Mouse (Mus musculus) neural tube, embryonic 14.5 days (tissue): ENCODE results near the gene Ibtk. TPM values are rescaled to one million over a fixed set of nuclear protein-coding genes. Genes with fewer than 3 reads are reported as not detected.
"Not testable (repeated sequence)": the region's sequence is repeated elsewhere in the genome, so short reads cannot be mapped to it uniquely, and the experiment has no call there.

Experiments used
- ATAC-seq: fragments of 200-750 bp; cut with Nextera tagmentation; 2 replicates; pipeline ENCODE4 v1.8.0; 2017; ENCODE audit warnings: low read depth, mild to moderate bottlenecking, moderate TSS enrichment, moderate library complexity
- H3K27ac ChIP-seq: fragments of 300-500 bp; sonication (generic); 2 replicates; pipeline ENCODE4 v1.5.1; 2014; ENCODE audit warnings: low read depth, mild to moderate bottlenecking, control low read depth, low read length, moderate library complexity, mixed read lengths
- H3K27me3 ChIP-seq: fragments of 300-500 bp; sonication (generic); 2 replicates; pipeline ENCODE4 v1.6.1; 2014; ENCODE audit warnings: low read length; ENCODE audit not compliant: control insufficient read depth, insufficient read depth
- H3K36me3 ChIP-seq: fragments of 300-500 bp; sonication (generic); 2 replicates; pipeline ENCODE4 v1.6.1; 2014; ENCODE audit warnings: low read length, mixed read lengths; ENCODE audit not compliant: control insufficient read depth, insufficient read depth
- H3K4me1 ChIP-seq: fragments of 300-500 bp; sonication (generic); 2 replicates; pipeline ENCODE4 v1.6.1; 2014; ENCODE audit warnings: low read length; ENCODE audit not compliant: control insufficient read depth, insufficient read depth
- H3K4me2 ChIP-seq: fragments of 300-500 bp; sonication (generic); 2 replicates; pipeline ENCODE4 v1.6.1; 2014; ENCODE audit warnings: mild to moderate bottlenecking, low read depth, low read length, control low read depth
- H3K4me3 ChIP-seq: fragments of 300-500 bp; sonication (generic); 2 replicates; pipeline ENCODE4 v1.5.1; 2014; ENCODE audit warnings: low read depth, low read length, control low read depth, mixed read lengths
- H3K9ac ChIP-seq: fragments of 300-500 bp; sonication (generic); replicated peaks from 2 replicates; pipeline ENCODE4 v1.6.1; 2014; ENCODE audit warnings: low read depth, mild to moderate bottlenecking, control low read depth, low read length, mixed read lengths
- H3K9me3 ChIP-seq: fragments of 300-500 bp; sonication (generic); 2 replicates; pipeline ENCODE4 v1.6.1; 2016; ENCODE audit warnings: low read length; ENCODE audit not compliant: control insufficient read depth
- WGBS: fragments of 180-500 bp; shearing (Covaris S2); extraction: QIAGEN DNeasy Blood & Tissue Kit; methylation state at CpG from one replicate; pipeline ENCODE4 v1.1.7; 2014; 5-methylcytosine and 5-hydroxymethylcytosine counted together
- polyA plus RNA-seq: library from polyadenylated mRNA; unstranded; fragments of >200 nt; fragmentation: Nextera tagmentation; extraction: Ambion mirVana; gene quantifications from 2 replicates; pipeline ENCODE4 v1.2.1, GENCODE M21; 2014

Ibtk gene
- 42.3 and 43.7 TPM in 2 replicates for polyA plus RNA-seq

- H3K36me3 ChIP-seq: no peaks in the 10 kb centered on the region
- H3K9me3 ChIP-seq: no peaks in the 10 kb centered on the region
- peak within 1 kb of the TSS; percentile 85 for H3K4me2 ChIP-seq
- peak within 1 kb of the TSS; percentile 99 for H3K27ac ChIP-seq
- H3K4me1 ChIP-seq: 0 out of 2 replicates have a peak, but pooled peaks cover 4% of the 10 kb centered on the region
- H3K4me3 ChIP-seq: peak within 1 kb of the TSS; percentile 96
- ATAC-seq: peak; percentile 99
- WGBS: under 1% methylated on average over 52 of the region's 52 CpGs
- no peaks in the 10 kb centered on the region for H3K27me3 ChIP-seq
- peak within 1 kb of the TSS; percentile 98 for H3K9ac ChIP-seq
These were observed at the start of gene Ibtk for GRCm38 (mm10) chr9:85749142-85749921. Gene Ibtk (minus strand): TSS chr9:85749334.

DNA sequence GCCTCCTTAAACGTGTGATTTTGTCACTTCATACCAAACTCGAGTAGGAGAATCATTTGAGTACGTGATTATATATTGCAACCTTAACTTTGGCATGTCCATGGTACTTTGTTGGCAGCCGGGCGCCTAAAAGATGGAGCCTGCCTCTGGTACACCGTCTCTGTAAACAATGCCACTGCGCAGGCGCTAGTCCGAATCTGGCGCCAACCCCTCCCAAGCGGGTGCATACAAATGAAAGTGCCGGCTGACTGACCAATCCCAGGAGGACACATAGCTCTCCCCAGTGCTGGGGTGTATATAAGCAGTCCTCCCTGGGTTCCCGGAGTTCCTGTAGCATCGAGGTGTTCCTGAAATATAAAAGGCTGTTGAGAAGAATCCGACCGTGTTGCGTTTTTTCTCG is 42.4 kb upstream of the Ibtk start:
- not testable (repeated sequence) for ATAC-seq, H3K27me3 ChIP-seq, H3K27ac ChIP-seq, H3K36me3 ChIP-seq, H3K9me3 ChIP-seq, H3K9ac ChIP-seq, H3K4me3 ChIP-seq, H3K4me1 ChIP-seq, H3K4me2 ChIP-seq
- 95% methylated on average over 18 of the region's 18 CpGs for WGBS

DNA sequence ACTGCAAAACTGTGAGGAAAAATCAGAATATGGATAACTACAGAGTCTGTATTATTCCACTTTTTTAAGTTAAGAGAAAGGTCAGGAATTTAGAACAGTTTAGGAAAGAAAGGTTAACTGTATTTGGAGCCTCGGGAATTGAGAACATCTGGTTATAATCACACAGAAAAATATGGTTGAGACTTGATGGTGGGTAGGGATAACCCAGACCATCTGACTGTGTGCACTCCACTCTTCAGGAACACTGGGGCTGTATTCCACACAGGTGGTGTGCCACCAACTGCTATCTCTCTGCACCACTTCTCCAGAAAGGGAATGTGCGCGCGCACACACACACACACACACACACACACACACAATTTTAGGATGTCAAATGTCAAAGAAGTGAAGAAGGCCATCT is 31.1 kb upstream of the Ibtk start:
- Histone ChIP-seq H3K4me1 (no peaks in the 10 kb centered on the region), H3K27ac (no peak overlapping the region), H3K4me3 (no peak overlapping the region), H3K36me3 (no peaks in the 10 kb centered on the region), H3K9me3 (no peaks in the 10 kb centered on the region), H3K9ac (no peak overlapping the region), H3K4me2 (no peak overlapping the region), H3K27me3 (no peaks in the 10 kb centered on the region)
- ATAC-seq: no peak
- 91% methylated on average over 4 of the region's 4 CpGs for WGBS

DNA sequence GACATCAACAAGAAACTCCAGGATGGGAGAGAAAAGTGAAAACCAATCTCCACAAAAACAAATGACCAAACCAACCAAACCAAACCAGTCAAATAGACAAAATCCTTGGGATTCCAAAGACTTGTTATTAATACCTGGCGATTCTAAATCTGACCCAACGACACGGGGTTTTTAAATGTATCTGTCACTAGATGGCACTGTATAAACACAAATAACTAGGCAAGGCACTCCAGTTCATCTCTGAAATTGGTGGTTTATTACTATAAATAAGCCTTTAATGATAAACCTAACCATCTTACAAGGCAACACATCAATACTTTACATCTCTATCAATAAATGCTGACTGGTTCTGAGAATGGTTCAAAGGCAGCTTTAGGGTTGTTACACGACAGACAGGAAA is 30.3 kb upstream of the Ibtk start:
- H3K27me3 ChIP-seq: no peaks in the 10 kb centered on the region
- H3K9me3 ChIP-seq: no peaks in the 10 kb centered on the region
- 35% methylated on average over 4 of the region's 4 CpGs for WGBS
- H3K4me1 ChIP-seq: no peaks in the 10 kb centered on the region
- H3K36me3 ChIP-seq: no peaks in the 10 kb centered on the region
- no peak overlapping the region for H3K9ac ChIP-seq
- no peak overlapping the region for H3K27ac ChIP-seq
- H3K4me3 ChIP-seq: no peak overlapping the region
- ATAC-seq: peak; percentile 68
- no peak overlapping the region for H3K4me2 ChIP-seq

GRCm38 (mm10) chr9:85777544-85777943 is 28.4 kb upstream of the Ibtk start:
- H3K27me3 ChIP-seq: no peaks in the 10 kb centered on the region
- ATAC-seq: no peak
- WGBS: 74% methylated on average over 6 of the region's 6 CpGs

DNA sequence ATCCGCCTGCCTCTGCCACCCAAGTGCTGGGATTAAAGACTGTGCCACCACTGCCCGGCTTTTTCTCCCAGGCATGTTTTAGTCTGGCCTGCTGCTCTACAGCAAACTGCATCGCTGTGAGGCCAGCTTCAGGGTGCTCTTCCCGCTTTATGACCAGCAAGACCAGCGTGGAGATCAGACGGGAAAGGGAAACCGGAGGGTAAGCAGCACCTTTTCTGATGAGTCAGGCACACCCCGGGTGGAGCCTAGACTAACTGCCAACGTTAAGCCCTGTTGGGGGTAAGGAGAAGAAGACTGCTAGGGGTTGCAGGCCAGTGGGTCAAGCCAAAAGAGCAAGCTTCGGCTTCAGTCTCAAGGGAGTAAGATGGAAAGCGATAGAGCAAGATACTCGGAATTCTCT is 23.1 kb upstream of the Ibtk start:
- no peak for ATAC-seq
- Histone ChIP-seq H3K27ac (no peak overlapping the region), H3K9ac (no peak overlapping the region), H3K4me2 (no peak overlapping the region), H3K36me3 (no peaks in the 10 kb centered on the region), H3K4me3 (no peak overlapping the region), H3K9me3 (no peaks in the 10 kb centered on the region), H3K27me3 (no peaks in the 10 kb centered on the region), H3K4me1 (no peaks in the 10 kb centered on the region)
- WGBS: 69% methylated on average over 12 of the region's 12 CpGs

More at GRCm38 (mm10) chr9:85777544-85777943, 28.4 kb upstream of the Ibtk start:
- no peak overlapping the region for H3K4me3 ChIP-seq
- no peaks in the 10 kb centered on the region for H3K4me1 ChIP-seq
- H3K9me3 ChIP-seq: no peaks in the 10 kb centered on the region
- no peak overlapping the region for H3K27ac ChIP-seq
- no peaks in the 10 kb centered on the region for H3K36me3 ChIP-seq
- no peak overlapping the region for H3K4me2 ChIP-seq
- H3K9ac ChIP-seq: no peak overlapping the region

- H3K4me3 ChIP-seq: no peak overlapping the region
- 77% methylated on average over 3 of the region's 3 CpGs for WGBS
- H3K9me3 ChIP-seq: no peaks in the 10 kb centered on the region
- H3K36me3 ChIP-seq: no peaks in the 10 kb centered on the region
- ATAC-seq: no peak
- H3K27me3 ChIP-seq: no peaks in the 10 kb centered on the region
- H3K4me1 ChIP-seq: no peaks in the 10 kb centered on the region
- H3K27ac ChIP-seq: no peak overlapping the region
- H3K9ac ChIP-seq: no peak overlapping the region
- no peak overlapping the region for H3K4me2 ChIP-seq
These were observed 22.3 kb upstream of the Ibtk start for GRCm38 (mm10) chr9:85771454-85771853.

- no peak for ATAC-seq
- 86% methylated on average over 4 of the region's 4 CpGs for WGBS
These were observed 21.2 kb upstream of the Ibtk start for GRCm38 (mm10) chr9:85770369-85770768.

DNA sequence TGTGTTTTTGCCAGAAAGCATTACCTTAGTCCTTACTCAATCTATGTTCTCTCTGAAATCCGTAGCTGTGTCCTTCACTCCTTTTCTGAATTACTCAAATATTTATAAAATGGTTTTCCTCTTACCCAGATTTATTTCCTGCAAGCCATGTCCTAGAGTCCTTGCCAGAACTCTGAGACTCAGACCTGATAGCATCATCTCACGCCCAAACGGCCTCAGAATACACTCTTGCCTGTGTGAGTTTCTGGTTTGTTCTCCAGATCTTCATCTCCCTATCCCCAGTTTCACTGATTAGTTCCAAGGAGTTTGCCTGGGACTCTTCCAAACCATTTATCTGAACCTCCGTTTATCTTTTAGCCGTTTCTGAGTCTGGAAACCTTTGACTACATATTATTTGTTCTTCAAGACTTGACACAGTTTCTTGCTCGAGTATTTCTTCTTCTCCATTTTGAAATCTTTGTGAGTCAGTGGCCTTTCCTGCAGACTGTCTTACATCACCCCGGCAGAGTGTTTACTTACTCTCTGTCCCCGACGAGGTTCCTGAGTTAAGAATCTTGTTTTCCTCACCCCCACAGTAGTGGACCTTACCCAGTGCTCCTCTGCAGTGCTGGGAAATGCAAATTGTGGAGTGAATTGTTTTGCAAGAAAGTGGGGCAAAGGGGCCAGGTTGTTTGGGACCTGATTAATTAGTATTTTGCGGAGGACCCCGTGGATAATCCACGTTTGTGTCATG is 20.1 kb upstream of the Ibtk start:
- H3K27ac ChIP-seq: no peak overlapping the region
- H3K36me3 ChIP-seq: no peaks in the 10 kb centered on the region
- H3K9me3 ChIP-seq: no peaks in the 10 kb centered on the region
- no peaks in the 10 kb centered on the region for H3K4me1 ChIP-seq
- H3K9ac ChIP-seq: no peak overlapping the region
- 82% methylated on average over 12 of the region's 12 CpGs for WGBS
- H3K4me2 ChIP-seq: no peak overlapping the region
- no peaks in the 10 kb centered on the region for H3K27me3 ChIP-seq
- no peak overlapping the region for H3K4me3 ChIP-seq
- no peak for ATAC-seq

More at GRCm38 (mm10) chr9:85770369-85770768, 21.2 kb upstream of the Ibtk start:
- H3K36me3 ChIP-seq: no peaks in the 10 kb centered on the region
- H3K4me2 ChIP-seq: no peak overlapping the region
- no peaks in the 10 kb centered on the region for H3K4me1 ChIP-seq
- no peak overlapping the region for H3K4me3 ChIP-seq
- H3K27ac ChIP-seq: no peak overlapping the region
- no peak overlapping the region for H3K9ac ChIP-seq
- H3K27me3 ChIP-seq: no peaks in the 10 kb centered on the region
- no peaks in the 10 kb centered on the region for H3K9me3 ChIP-seq
